Mouse (Mus musculus) fat pad, adult 2 months (tissue): ENCODE measurements around the gene Sbpl.

Source experiments
- DNase-seq: peaks from one replicate; pipeline ENCODE4 v3.0.0-alpha.2; 2011; ENCODE audit warnings: low read depth, low spot score; ENCODE audit errors: extremely low read depth

Gene Sbpl

GRCm38 (mm10) chr17:23955174-23955573, at the start of gene Sbpl:
TSS of gene Sbpl (minus strand) at chr17:23955274.
- DNase-seq: no peak

GRCm38 (mm10) chr17:24004071-24004665, 49.1 kb upstream of the Sbpl start:
- no peak for DNase-seq

GRCm38 (mm10) chr17:24000404-24000803, 45.3 kb upstream of the Sbpl start:
- peak; percentile 83 for DNase-seq

GRCm38 (mm10) chr17:23998383-23998782, 43.3 kb upstream of the Sbpl start:
- no peak for DNase-seq

- no peak for DNase-seq
Observed at GRCm38 (mm10) chr17:23997901-23998300, 42.8 kb upstream of the Sbpl start, which contains the start of gene Prss22. TSS of gene Prss22 (minus strand) at chr17:23998100.

GRCm38 (mm10) chr17:23995421-23995820, 40.3 kb upstream of the Sbpl start:
- no peak for DNase-seq

GRCm38 (mm10) chr17:23994667-23995066, 39.6 kb upstream of the Sbpl start:
- no peak for DNase-seq

- DNase-seq: no peak
Observed at GRCm38 (mm10) chr17:23993559-23994428, 38.7 kb upstream of the Sbpl start.

- DNase-seq: no peak
Observed at GRCm38 (mm10) chr17:23992789-23993553, 37.9 kb upstream of the Sbpl start.

- DNase-seq: no peak
Observed at GRCm38 (mm10) chr17:23989802-23990201, 34.7 kb upstream of the Sbpl start.

- no peak for DNase-seq
Observed at GRCm38 (mm10) chr17:23984989-23985388, 29.9 kb upstream of the Sbpl start.

- DNase-seq: no peak
Observed at GRCm38 (mm10) chr17:23982912-23983311, 27.8 kb upstream of the Sbpl start.

GRCm38 (mm10) chr17:23980297-23980909, 25.3 kb upstream of the Sbpl start, which contains the start of gene Prss30:
TSS of gene Prss30 (minus strand) at chr17:23980566.
- DNase-seq: no peak

- DNase-seq: no peak
Observed at GRCm38 (mm10) chr17:23979471-23979870, 24.4 kb upstream of the Sbpl start.

- no peak for DNase-seq
Observed at GRCm38 (mm10) chr17:23976665-23977064, 21.6 kb upstream of the Sbpl start.

- no peak for DNase-seq
Observed at GRCm38 (mm10) chr17:23971315-23971714, 16.2 kb upstream of the Sbpl start.

- no peak for DNase-seq
Observed at GRCm38 (mm10) chr17:23969231-23969630, 14.2 kb upstream of the Sbpl start.

GRCm38 (mm10) chr17:23968780-23969179, 13.7 kb upstream of the Sbpl start:
- DNase-seq: no peak

GRCm38 (mm10) chr17:23966658-23967401, 11.8 kb upstream of the Sbpl start:
- peak; percentile 89 for DNase-seq

GRCm38 (mm10) chr17:23965805-23966425, 10.8 kb upstream of the Sbpl start:
- no peak for DNase-seq
